Mouse (Mus musculus) CD4-positive, CD25-positive, alpha-beta regulatory T cell, adult 4 months (primary cell): ENCODE results near the gene Alg14. TPM values are rescaled to one million over a fixed set of nuclear protein-coding genes. Genes with fewer than 3 reads are reported as not detected.

Source experiments
- ATAC-seq: one replicate; pipeline ENCODE4 v1.8.0; 2017
- polyA plus RNA-seq, 2 experiments: library from polyadenylated mRNA; unstranded; fragments of 100-300 nt; shearing (Covaris generic); gene quantifications; one replicate each; pipeline ENCODE4 v1.2.1; 2017

Alg14 gene
- polyA plus RNA-seq, 2 experiments from 2014 or later = 15.5 to 29.5 TPM

DNA sequence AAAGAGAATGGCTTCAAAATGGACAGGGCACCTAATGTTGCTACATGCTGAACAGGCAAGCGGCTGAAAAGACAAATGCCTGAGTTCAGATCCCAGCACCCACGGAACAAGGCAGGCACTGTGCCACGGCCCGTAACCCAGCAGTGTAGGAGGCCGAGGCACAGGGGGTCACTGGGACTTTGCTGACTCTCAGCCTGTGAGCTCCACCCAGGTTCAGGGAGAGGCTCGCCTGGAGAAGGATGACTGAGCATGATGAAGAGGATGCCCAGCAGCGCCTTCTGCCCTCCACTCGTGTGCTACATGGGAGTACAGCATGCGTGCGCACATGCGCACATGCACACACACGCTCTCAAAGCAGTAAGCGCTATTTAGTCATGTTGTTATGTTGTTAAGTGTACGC lies 11.9 kb upstream of the Alg14 start:
- no peak for ATAC-seq

GRCm38 (mm10) chr3:121282998-121283397 lies 8.6 kb upstream of the Alg14 start, which contains the start of gene Tmem56:
Gene Tmem56 (minus strand): TSS chr3:121283098.
- ATAC-seq = no peak

GRCm38 (mm10) chr3:121285219-121285618 lies 6.4 kb upstream of the Alg14 start:
- no peak for ATAC-seq

- no peak for ATAC-seq
Measured at GRCm38 (mm10) chr3:121287151-121287550, 4.4 kb upstream of the Alg14 start.

GRCm38 (mm10) chr3:121290681-121291080 lies 892 bp upstream of the Alg14 start:
- no peak for ATAC-seq

- ATAC-seq = no peak
Measured at GRCm38 (mm10) chr3:121291225-121291559, 381 bp upstream of the Alg14 start.

GRCm38 (mm10) chr3:121294200-121294599 lies 2.6 kb downstream of the Alg14 start:
- no peak for ATAC-seq

- peak; percentile 53 for ATAC-seq
Measured at GRCm38 (mm10) chr3:121306641-121307040, 15.1 kb downstream of the Alg14 start.

GRCm38 (mm10) chr3:121307532-121308234 lies 16.1 kb downstream of the Alg14 start:
- ATAC-seq = peak; percentile 73

DNA sequence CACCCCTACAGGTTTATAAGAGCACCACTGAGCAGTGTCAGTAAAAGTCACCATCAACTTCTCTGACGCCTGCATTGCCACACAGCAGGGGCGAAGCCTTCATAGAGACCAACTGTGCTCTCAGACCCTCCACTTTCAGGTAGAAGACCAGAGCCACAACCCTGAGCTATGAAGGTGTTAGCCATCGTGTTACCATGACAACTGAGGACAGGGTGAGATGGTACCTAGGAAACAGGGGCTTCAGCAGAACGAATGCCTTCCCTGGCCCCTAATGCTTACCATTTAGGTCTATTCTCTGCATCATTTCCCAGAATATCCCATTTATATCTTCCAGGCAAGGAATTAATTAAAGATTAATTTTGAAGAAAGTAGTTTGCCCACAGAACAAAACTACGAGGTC lies 17.4 kb downstream of the Alg14 start:
- ATAC-seq = no peak

GRCm38 (mm10) chr3:121309429-121309828 lies 17.9 kb downstream of the Alg14 start:
- no peak for ATAC-seq

GRCm38 (mm10) chr3:121309896-121310714 lies 18.5 kb downstream of the Alg14 start:
- ATAC-seq = no peak

DNA sequence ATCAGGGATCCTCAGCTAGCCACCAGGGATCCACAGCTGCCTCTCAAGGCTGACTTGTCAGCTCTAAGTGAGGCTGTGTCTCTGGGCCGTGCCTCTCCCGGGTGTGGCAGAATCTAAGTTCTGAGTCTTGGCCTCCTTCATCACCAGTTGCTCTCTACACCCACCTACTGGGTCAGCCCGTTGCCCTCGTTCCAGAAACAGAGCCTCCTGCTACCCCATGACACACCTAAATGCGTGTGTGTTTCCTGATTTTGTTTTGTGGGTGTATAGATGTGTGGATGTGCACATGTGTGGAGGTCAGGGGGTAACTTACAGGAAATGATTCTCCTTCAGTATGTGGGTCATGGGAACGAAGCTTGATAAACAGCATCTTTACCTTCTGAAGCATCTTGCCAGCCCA lies 20.9 kb downstream of the Alg14 start:
- peak; percentile 30 for ATAC-seq

GRCm38 (mm10) chr3:121312979-121313378 lies 21.4 kb downstream of the Alg14 start:
- ATAC-seq = no peak

DNA sequence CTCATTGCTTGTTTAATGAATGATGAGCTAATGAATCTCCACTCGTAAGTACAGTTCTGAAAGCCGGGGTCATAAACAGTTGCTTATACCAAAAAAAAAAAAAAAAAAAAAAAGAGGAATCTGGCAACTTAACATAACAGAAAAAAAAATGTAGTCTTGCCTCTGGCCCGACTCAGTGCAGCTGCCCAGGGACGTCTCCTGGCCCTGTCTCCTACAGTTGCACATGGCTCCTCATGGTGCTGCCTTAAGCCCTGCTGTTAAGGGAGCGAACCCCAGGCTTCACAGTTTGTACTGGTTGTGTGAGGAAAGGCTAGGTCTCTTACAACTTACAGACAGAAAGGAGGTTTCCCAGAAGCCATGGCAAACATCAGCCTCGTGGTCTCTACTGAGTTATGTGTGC lies 22.6 kb downstream of the Alg14 start:
- ATAC-seq = no peak

GRCm38 (mm10) chr3:121315498-121315897 lies 23.9 kb downstream of the Alg14 start:
- ATAC-seq = no peak

DNA sequence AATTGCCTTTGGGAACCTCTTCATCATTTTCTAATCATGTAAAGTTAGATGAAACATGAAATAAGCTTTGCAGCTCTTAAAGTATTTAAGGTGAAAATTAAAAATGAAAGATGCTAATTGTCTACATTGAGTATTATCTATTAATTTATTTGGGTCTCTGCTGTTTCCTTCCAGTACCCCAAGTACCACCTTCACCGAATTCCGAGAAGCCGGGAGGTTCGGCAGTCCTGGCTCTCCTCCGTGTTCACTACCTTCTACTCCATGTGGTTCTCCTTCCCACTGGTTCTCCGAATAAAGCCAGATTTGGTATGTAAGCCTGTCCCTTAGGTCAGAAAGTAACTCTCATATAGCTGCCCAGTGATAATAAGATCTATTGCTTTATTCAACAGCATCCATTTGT lies 28.3 kb downstream of the Alg14 start:
- no peak for ATAC-seq

GRCm38 (mm10) chr3:121320896-121321295 lies 29.3 kb downstream of the Alg14 start:
- no peak for ATAC-seq

- ATAC-seq = no peak
Measured at GRCm38 (mm10) chr3:121323371-121323770, 31.8 kb downstream of the Alg14 start.

- ATAC-seq = no peak
Measured at GRCm38 (mm10) chr3:121327406-121327805, 35.8 kb downstream of the Alg14 start.

GRCm38 (mm10) chr3:121329647-121330046 lies 38.1 kb downstream of the Alg14 start:
- ATAC-seq = peak; percentile 56

DNA sequence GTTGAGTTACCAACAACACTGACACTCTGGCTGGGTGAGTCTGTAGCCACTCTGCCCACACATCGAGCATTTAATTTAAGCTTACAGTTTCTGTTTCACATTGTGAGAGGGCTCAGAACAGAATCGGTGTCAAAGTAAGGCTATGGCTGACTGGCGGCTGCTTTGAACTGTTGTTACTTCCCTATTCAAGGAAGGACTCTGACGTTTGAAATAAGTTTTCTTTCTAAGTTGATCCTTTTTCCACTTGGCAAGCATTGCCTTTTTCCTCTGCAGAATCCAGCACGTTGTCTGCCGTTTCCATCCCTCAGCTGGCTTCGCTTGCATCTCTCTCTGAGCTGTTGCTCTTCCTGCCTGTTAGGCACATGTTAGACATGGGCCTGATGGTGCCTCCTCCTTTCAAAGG lies 38.7 kb downstream of the Alg14 start:
- ATAC-seq = peak; percentile 77

DNA sequence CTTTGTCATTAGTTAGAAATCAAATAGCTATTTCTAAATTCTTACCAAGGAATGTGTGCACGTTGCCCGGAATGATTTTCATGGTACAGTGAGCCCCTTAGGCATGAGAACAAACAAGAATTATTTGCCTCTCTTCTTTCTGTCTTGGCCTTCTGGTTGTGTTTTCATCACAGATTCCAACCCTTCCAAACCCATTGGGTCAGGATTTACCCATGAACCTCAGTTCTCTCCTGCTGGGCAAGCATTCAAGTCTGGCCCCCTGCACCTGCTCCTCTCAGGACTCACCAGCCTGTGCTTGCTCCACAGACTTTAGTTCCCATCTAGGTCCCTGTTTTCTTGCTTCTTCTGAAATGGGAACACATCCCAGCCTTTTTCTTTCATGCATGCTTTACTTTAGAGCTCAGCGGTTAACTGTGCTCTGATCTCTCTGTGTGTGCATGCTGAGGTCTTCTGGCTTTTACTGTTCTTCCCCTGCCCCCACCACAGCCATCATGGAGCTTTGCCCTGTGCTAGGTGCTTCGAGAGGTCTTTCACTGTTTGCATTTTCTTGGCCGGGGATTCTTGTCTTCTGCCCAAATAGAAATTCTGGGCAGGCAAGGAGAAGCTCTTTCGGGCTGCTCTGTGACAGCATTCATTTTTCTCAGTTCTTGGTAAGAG lies 44.8 kb downstream of the Alg14 start:
- no peak for ATAC-seq

- no peak for ATAC-seq
Measured at GRCm38 (mm10) chr3:121338687-121339086, 47.1 kb downstream of the Alg14 start.
